Mouse (Mus musculus): ENCODE data around the gene Dohh.

GRCm38 (mm10) chr10:81399296-81399695 is 15.1 kb downstream of the Dohh start:
- TF ChIP-seq POLR2A (IDR thresholded peaks at IDR 0.05; ENCODE audit: borderline replicate concordance, control insufficient read depth, low read depth, low read length) (no peak), CTCF (IDR thresholded peaks at IDR 0.05; ENCODE audit: control insufficient read depth, insufficient read depth, low read length) (no peak)

Measured in bone marrow, adult 2 months (tissue).